Mouse (Mus musculus) kidney, adult 2 months (tissue): Measurements from ENCODE around the gene Iscu.

Experiments used
- CTCF ChIP-seq: fragments of 200-500 bp; conservative IDR thresholded peaks from 2 replicates; pipeline ENCODE4 v1.5.1; 2011; ENCODE audit warnings: low read depth, mild to moderate bottlenecking, control low read depth, low read length, moderate library complexity, mixed read lengths; ENCODE audit not compliant: insufficient read depth, insufficient read length
- POLR2A ChIP-seq: fragments of 200-500 bp; IDR thresholded peaks from one replicate; pipeline ENCODE4 v1.6.1; 2011; ENCODE audit warnings: low read depth, low read length, control low read depth

GRCm38 (mm10) chr5:113737607-113738237, 34.8 kb upstream of the Iscu start:
- TF ChIP-seq CTCF (no peak), POLR2A (no peak)
